Mouse (Mus musculus): ENCODE measurements around the gene Olfr766-ps1.
"Not testable (repeated sequence)": the region's sequence is repeated elsewhere in the genome, so short reads cannot be mapped to it uniquely, and the experiment has no call there.

Gene Olfr766-ps1

DNA sequence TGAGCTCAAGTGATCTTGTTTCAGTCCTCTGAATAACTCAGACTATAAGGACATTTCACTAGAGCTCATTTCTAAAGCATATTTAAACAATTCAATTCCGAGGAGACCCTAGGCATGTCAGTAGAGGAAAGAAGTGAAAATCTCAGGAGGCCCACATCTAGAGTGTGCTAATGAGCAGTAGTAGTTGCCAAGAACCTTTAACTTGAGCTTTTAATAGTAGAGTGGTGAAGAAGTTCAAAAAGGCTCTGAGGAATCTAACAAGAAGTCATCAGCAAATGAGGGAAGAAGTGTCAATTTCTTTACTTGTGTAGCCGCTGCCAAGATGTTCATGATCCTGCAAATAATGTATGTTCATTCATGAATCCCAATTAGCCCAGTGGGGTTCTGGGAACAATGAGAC, at the start of gene Olfr766-ps1:
Gene Olfr766-ps1, minus strand, starts transcription at position 101 of the 400 bp plus-strand sequence.
- no peak for DNase-seq (ENCODE audit: low read depth, low spot score)

DNA sequence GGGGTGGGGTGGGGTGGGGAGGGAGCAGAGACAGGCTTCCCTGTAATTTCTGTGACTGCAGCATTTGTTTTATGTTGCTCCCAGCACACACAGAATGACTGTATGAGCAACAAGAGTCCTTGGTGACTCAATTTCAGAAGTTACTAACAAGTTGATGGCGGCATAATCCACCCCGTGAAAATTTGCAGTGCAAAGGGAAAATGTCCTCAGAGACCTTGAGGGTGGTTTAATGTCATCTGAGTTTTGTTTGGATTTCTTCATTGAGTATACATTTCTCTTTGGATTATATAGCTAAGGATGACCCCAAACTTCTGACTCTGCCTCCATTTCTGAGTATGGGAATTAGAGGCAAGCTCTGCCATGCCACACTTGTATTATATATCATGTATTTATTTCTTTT, 49.0 kb upstream of the Olfr766-ps1 start, which contains the start of gene Olfr769:
Gene Olfr769, minus strand, starts transcription at position 101 of the 400 bp plus-strand sequence.
- no peak for DNase-seq (ENCODE audit: low read depth, low spot score)

DNA sequence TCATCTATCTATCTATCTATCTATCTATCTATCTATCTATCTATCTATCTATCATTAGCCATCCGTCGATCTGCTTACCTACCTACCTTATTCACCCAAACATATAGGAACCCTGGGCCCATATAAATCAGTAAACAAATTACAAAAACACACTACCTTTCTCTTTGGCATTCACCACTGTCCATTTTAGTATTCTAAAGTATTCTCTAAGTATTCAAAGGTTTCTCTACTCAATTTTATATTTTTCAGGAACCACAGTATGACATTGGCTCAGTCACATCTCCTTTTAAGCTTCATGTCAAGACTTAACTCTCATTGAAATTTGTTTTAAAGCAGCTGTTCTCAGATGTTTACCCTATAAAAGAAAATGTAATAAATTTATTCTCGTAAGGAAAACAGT, 46.4 kb upstream of the Olfr766-ps1 start:
- no peak for DNase-seq (ENCODE audit: low read depth, low spot score)

DNA sequence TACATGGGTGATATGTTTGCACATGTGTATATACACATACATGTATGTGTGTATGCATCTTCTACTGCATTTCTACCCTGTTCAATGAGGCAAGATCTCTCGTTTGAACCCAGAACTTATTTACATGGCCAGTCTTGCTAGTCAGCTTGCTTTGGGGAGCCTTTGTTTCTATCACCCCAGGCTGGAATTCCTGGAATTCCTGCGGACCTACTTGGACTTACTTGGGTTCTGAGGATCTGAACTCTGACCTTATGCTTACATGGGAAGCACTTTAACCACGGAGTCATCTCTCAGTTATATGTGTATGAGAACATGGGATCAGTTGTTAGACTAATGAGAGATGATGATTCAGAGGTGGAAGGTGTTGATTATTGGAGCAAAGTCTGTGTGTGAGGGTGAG, 32.5 kb upstream of the Olfr766-ps1 start:
- peak; percentile 77 for DNase-seq (ENCODE audit: low read depth, low spot score)

DNA sequence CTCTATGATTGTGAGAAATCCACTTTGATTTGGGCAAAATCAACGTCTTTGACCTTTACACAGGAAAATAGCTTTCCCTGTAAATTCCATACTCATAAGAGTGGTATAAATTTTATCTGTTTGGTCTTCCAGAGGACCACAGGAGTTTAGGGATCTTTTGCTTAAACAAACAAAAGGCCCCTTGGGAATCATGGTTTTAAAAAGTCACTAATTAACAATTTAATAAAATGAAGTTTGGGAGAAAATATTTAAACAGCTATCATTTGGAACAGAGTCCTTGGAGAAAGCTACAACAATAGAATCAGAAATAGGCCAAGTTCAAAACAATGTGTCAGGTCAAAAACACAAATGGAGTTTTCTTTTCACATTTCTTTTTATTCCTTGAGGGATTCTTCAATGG, 30.5 kb upstream of the Olfr766-ps1 start, which contains the start of gene Olfr768:
Gene Olfr768, minus strand, starts transcription at position 101 of the 400 bp plus-strand sequence.
- no peak for DNase-seq (ENCODE audit: low read depth, low spot score)

DNA sequence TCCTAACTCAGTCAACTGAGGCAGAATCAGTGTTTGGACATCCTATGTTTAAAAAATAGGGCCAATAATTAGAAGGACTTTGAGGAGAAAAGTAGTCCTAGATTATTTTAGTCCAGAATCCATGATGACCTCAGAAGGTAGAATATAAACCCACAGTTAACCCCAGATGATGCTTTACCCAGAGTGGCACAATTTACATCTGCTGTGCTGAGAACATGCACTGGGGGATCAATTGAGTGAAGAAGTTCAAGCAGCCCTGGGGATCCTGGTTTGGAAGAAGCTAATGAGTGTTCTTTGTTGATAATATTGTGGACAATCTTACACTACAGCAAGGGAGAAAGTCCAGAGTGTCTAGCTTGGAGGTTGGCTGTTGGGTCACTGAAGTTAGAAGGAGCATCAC, 14.0 kb upstream of the Olfr766-ps1 start, which contains the start of gene Olfr767:
Gene Olfr767, minus strand, starts transcription at position 101 of the 400 bp plus-strand sequence.
- not testable (repeated sequence) for DNase-seq (ENCODE audit: low read depth, low spot score)

DNA sequence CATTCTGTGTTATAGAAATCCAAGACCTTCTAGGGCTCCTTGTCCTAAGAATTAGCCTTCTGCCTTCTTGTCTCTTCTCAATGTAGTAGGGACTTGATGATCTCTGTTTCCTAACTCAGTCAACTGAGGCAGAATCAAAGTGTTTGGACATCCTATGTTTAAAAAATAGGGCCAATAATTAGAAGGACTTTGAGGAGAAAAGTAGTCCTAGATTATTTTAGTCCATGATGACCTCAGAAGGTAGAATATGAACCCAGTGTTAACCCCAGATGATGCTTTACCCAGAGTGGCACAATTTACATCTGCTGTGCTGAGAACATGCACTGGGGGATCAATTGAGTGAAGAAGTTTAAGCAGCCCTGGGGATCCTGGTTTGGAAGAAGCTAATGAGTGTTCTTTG, 18.9 kb downstream of the Olfr766-ps1 start, which contains the start of gene Olfr765:
Gene Olfr765, minus strand, starts transcription at position 101 of the 400 bp plus-strand sequence.
- DNase-seq (ENCODE audit: low read depth, low spot score): not testable (repeated sequence)

DNA sequence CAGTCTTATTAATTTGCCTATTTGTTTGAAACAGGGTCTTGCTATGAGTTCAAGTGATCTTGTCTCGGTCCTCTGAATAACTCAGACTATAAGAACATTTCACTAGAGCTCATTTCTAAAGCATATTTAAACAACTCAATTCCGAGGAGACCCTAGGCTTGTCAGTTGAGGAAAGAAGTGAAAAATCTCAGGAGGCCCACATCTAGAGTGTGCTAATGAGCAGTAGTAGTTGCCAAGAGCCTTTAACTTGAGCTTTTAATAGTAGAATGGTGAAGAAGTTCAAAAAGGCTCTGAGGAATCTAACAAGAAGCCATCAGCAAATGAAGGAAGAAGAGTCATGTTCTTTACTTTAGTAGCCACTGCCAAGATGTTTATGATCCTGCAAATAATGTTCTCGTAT, 29.0 kb downstream of the Olfr766-ps1 start, which contains the start of gene Olfr764-ps1:
Gene Olfr764-ps1, minus strand, starts transcription at position 101 of the 400 bp plus-strand sequence.
- no peak for DNase-seq (ENCODE audit: low read depth, low spot score)

DNA sequence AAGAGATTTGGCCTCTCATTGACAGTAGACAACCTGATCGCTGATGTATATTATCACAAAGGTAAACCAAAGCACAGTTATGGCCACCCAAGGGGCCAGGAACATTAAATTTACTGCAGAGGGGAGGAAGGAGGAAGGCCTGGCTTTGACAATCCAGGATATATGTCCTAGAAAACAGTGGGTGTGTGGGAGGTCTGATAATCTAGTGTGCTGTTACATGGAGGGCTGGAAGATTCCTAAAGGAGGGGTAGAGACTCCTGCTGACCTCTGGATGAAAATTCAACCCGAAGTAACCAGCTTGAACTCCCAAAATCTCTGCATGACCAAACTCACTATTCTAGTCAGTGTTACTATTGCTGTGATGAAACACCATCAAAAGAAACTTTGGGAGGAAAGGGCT, 40.4 kb downstream of the Olfr766-ps1 start:
- no peak for DNase-seq (ENCODE audit: low read depth, low spot score)

DNA sequence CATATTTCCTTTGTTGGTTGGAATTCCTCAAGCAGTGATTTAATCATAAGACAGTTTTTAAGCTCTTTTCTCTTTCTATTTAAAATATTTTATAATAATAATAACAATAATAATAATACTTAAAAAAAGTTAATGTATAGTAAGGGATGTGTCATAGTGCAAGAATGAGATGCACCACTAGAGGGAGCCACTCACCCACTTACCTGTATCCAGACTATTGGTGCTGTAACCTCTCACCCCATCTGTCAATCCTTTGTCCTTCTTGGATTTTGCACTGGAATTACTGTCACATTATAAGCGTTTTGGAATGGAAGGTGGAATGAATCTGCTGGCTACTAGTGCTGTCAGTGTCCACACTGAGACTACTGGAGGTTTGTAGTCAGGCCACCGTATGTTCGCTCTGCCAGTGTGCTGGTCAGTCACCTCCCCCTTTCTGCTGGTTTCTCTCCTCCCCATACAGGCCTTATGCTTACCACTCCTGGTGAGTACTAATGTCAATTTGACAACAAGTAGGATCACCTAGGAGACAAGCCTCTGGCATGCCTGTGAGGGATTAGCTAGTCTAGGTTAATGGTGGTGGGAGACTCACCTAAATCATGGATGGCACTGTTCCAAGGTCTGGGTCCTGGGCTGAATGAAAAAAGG, 42.6 kb downstream of the Olfr766-ps1 start:
- DNase-seq (ENCODE audit: low read depth, low spot score): peak; percentile 52

DNA sequence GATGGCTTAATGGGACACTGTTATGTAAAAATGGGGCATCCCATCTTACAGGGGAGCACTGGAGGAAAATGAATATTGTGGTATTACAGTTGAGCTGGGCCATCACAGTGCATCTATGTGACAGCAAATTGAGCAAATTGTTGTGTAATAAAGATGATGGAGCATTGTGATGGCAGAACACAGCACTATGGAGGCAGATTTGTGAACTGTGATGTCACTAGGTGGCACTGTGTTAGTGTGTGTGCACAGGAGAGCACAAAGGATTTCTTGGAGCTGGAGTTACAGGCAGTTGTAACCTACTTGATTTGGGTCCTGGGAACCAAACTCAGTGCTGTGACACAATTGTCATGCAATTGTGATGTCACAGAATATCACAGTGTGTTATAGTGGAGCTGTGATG, 45.5 kb downstream of the Olfr766-ps1 start:
- no peak for DNase-seq (ENCODE audit: low read depth, low spot score)

DNA sequence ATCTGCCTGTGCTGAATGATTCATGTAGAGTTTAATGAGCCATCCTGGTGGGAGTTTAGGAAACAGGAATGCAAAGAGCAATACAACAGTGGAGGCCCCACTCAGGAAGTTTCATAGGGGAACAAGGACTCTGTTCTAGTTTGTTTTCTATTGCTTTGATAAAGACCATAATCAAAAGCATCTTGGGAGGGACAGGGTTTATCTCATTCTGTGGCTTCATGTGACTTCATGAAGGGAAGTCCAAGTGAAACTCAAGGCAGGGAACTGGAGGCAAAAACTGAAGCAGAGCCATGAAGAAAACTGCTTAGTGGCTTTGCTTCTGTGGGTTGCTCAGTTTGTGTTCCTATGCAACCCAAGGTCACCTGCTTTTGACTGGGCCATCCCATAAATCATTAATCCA, 54.3 kb downstream of the Olfr766-ps1 start:
- DNase-seq (ENCODE audit: low read depth, low spot score): no peak
